Mouse (Mus musculus) megakaryocyte, adult 5-6 weeks (primary cell): Measurements from ENCODE around the gene Zfp747. TPM values are rescaled to one million over a fixed set of nuclear protein-coding genes. Genes with fewer than 3 reads are reported as not detected.
"Not testable (repeated sequence)": the region's sequence is repeated elsewhere in the genome, so short reads cannot be mapped to it uniquely, and the experiment has no call there.

Experiments
- ATAC-seq: 2 replicates; pipeline ENCODE4 v1.8.0; 2016; ENCODE audit warnings: mild to moderate bottlenecking, inconsistent platforms; ENCODE audit not compliant: poor library complexity, severe bottlenecking
- total RNA-seq, 2 experiments: library from RNA; stranded (forward) in 1 of 2; stranded (reverse) in 1 of 2; fragments of 153-499, 151-499 nt in 1 of 2; fragments of 221-1000, 200-1000 nt in 1 of 2; gene quantifications; 2 replicates each; pipeline versions ENCODE4 v1.2.3 to v1.2.4; 2015 to 2017

Zfp747 gene
- 3.2 and 6.1 TPM in 2 replicates for total RNA-seq (2015)
- total RNA-seq (2017), result 7.6 and 17.8 TPM in 2 replicates

- peak; percentile 96 for ATAC-seq
Observed at GRCm38 (mm10) chr7:127375271-127376245, at the start of gene Zfp747. TSS of gene Zfp747 (minus strand) at chr7:127376050.

DNA sequence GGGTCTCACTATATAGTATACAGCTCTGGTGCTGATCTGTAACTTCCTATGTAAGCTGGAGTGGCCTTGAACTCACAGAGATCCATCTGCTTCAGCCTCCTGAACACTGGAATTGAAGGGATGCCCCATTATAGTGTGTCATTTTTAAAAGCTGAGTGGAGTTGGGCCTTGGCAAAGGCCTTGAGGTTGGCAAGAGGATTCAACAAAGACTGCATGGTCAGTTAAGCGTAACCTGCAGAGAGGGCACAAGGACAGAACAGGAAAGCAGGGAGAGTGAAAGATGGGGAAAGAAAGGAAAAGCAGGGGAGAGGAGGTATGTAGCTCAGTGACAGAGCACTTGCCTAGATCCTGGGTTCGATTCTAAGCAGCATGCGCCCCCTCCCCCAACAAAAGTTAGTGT is 49.4 kb upstream of the Zfp747 start:
- no peak for ATAC-seq

GRCm38 (mm10) chr7:127422247-127422646 is 46.4 kb upstream of the Zfp747 start:
- ATAC-seq, result peak; percentile 14; the same call in 1 of the 2 replicates

DNA sequence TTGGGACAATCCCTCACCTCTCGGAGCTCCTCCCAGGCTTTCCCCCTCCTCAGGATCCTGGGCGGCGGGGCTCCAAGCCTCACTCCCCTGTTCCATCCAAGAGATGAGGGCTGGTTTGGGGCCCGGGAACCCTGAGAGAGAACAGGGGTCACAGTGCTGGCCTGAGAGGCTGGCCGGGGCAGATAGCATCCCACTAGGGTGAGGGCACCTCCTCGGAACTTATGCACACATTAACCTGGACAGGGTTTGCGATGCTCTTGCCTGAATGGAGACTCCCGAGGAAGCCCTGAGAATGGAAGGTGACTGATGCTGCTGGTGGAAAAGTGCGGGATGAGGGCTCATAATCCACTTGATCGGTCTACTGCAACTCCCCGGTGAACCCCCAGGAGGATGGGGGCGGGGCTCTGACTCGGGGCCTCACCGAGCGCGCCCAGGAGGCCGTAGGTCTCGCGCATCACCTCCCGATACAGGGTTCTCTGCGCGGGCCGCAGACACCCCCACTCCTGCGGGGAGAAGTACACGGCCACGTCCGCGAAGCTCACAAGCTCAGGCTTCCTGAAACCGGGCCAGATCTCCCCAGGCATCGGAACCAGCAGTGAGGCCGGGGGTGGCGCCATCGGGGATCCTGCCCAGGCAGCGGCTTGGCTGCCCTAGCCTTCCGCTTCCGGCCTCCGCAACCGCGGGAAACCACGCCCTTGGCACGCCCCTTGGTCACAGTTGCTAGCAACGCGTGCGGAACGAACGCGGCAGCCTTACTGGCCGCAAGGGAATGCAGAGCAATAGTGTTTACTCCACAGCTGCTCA is 45.7 kb upstream of the Zfp747 start, which contains the start of gene Zfp688:
TSS of gene Zfp688 (minus strand) at position 681 of the 804 bp plus-strand sequence.
- peak; percentile 99 for ATAC-seq

GRCm38 (mm10) chr7:127411418-127411817 is 35.6 kb upstream of the Zfp747 start:
- no peak for ATAC-seq

- ATAC-seq, result peak; percentile 92
Observed at GRCm38 (mm10) chr7:127406002-127406987, 30.4 kb upstream of the Zfp747 start, which contains the start of gene Zfp764. TSS of gene Zfp764 (minus strand) at chr7:127406822.

DNA sequence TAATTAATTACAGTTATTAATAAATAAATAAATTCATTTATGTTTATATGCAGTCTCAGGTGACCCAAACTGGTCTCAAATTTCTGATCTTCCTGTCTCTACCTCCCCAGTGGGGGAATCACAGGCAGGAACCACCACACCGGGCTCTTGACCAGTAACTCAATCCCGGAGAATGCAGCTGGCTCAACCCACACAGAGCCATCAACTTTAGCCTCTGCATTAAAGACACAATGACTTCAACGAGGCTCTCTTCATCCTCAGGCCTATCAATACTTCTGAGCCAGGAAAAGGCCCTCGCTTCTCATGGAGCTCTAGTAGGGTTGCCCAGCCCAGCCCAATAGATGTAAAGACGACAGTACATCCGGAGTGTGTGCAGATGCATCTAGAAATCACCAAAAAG is 28.3 kb upstream of the Zfp747 start:
- ATAC-seq, result not testable (repeated sequence)

- ATAC-seq, result no peak
Observed at GRCm38 (mm10) chr7:127402980-127403379, 27.1 kb upstream of the Zfp747 start.

DNA sequence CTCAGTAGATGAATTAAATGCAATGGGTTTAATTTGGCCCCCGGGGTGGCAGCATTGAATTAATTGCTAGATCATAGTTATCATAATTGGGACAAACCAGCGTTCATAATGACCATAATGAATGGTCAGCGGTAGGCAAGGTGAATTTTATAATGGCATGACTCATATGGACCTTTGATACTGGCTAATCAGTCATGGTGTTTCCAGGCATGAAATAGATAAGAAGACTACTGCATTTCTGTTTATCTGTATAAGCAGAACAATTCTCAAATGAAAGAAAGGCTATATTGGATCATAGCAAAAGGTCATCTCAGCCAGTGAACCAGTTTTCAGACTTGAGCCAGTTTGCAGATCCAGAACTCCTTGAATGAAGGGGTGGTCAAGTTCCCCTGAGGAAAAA is 24.5 kb upstream of the Zfp747 start:
- ATAC-seq, result no peak

DNA sequence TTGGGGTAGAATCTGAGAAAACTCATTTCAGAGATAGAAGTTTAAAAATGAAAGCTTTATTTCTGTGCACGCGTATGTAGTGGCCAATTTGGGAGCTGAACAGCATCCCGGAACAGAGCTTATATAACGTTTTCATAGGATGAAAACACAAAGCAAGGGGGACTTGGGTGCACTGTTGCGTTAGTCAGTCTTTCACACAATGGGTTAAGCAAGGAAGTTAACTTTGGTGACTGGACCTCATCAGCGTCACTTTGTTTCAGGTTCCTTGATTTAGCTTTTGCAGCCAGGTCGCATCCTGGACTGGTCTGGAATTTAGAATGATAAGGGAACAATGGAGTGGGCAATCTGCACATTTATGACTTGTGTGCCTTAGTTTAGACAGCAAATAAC is 18.1 kb upstream of the Zfp747 start:
- ATAC-seq, result peak; percentile 26

- ATAC-seq, result peak; percentile 97
Observed at GRCm38 (mm10) chr7:127393157-127393943, 17.5 kb upstream of the Zfp747 start, which contains the start of gene E430018J23Rik. TSS of gene E430018J23Rik (minus strand) at chr7:127393629.

GRCm38 (mm10) chr7:127392251-127392824 is 16.5 kb upstream of the Zfp747 start:
- ATAC-seq, result peak; percentile 28; the same call in 1 of the 2 replicates

GRCm38 (mm10) chr7:127391538-127391937 is 15.7 kb upstream of the Zfp747 start:
- no peak for ATAC-seq

- ATAC-seq, result no peak
Observed at GRCm38 (mm10) chr7:127390306-127390705, 14.5 kb upstream of the Zfp747 start.

DNA sequence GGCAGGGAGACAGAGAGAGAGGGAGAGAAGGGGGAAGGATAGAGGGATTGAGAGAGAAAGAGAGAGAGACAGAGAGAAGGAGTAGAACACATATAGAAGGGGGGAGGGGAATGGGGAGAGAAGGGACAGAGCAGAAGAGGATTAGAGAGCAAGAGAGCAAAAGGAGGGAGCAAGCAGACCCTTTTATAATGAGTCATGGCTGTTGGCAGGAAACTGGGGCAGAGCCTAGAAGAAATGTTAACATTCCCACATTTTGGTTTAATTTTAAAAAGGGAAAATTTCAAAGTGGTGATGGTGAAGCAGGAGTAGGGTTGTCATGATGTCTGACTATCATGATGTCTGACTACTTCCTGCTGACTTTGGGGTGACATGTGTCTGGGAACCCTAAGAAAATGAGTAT is 12.4 kb upstream of the Zfp747 start:
- not testable (repeated sequence) for ATAC-seq

GRCm38 (mm10) chr7:127386641-127387392 is 11.0 kb upstream of the Zfp747 start, which contains the start of gene 9130019O22Rik:
TSS of gene 9130019O22Rik (minus strand) at chr7:127387166.
- peak; percentile 94 for ATAC-seq

DNA sequence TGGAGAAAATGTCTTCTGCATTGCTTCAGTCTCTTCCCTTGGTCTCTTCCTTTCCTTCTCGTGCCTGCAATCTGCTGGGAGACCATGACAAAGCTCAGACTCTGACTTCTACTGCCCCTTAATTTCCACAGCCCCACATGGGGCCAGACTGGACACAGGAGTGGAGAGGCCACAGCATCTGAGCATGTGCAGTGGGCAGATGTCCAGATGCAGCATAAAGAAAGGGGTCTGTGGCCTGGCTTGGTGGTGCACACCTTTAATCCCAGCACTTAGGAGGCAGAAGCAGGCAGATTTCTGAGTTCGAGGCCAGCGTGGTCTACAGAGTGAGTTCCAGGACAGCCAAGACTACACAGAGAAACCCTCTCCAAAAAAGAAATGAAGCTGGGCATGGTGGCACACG is 9.7 kb upstream of the Zfp747 start:
- not testable (repeated sequence) for ATAC-seq
